Mouse (Mus musculus) kidney, postnatal 25 days (tissue): Measurements from ENCODE around the gene Srsf9.

Experiments used
- DNase-seq, 2 experiments: peaks; one replicate each; pipeline ENCODE4 v3.0.0; 2021; ENCODE audit warnings: mixed read lengths in 2 of 2

Srsf9 gene

DNA sequence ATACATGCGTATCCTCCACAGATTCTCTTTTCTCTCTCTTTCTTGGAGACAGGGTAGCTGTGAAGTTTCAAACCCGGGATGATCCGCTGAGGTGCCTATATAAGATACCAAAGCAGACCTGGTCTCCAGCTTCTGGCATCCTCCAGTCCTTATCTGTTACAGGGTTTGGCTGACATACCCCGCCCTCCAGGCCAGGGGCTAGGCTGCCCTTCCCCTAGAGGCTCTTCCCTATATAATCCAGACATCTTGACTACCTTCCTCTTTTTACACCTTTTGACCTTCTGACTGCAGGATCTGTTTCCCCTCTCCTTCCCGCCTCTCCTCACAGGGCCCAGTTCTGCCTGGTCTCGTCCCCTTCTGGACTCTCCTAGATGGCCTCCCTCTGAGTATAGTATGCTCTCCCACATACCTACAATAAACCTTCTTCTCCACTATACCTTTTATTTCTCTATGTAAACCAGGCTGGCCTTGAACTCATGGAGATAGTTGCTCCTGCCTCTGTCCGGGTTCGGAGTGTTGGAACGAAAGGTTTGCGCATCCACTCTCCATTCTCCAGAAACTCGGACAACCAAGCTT, 633 bp upstream of the Srsf9 start:
- no peak for DNase-seq

DNA sequence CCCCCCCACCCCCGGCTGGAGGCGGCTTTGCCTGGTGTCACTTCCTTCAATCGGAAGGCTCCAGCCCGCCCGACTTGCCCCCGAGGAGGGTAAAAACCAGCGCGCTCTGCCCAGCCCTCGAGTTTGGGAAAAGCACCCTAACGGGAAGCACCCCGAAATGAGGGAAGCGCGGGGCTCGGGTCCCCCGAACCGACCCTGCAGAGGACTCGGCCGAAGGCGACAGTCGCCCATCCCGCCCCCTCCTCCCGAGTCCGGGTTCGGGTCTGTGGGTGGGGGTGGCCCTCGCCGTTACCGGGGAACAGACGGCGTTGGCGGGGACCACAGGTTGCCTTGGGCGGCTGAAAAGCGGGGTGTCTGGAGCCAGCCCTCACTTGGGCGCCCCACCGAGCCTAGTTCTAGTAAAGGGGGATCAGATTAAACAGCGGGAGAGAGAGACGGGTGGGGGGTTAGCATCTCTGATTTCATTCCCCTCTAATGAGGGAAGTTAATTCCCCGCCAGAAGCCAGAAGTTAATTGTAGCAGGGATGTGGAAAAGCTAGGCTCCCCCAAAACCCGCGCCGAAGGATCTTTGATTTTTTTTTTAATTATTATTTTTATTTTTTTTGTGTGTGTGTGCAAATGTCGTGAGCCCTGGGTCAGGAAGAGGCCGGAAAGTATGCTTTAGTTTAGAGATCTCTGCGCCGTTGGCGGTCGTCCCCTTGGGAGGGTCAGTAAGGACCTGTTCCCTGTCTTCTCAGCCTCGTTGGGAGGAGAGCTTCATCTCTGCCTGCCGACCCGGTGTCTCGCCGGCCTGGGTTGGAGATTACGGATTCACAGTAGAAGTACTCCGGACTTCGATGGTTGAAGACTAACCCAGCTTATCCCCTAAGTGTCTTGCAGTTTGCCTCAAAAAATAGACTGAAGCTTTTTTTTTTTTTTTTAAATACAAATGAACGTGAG, 902 bp downstream of the Srsf9 start:
- peak; percentile 22 to 48 for DNase-seq

DNA sequence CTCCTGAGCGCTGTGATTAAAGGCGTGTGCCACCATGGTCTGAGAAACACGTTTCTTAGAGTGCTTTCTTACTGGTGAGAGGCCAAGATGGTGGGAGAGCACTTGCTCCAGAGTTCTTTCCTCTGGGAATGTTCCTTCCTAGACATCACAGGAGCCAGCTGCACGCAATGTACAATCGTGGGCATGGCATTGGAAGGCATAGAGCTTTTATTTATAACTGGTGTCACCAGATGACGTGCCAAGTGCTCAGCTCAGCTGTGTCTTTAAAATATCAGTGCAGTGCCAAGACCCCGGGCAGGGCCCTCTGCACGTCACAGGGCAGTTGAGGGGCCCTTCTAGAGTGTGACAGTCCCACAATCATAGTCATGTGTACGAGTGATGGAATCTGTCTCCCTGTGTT, 4.0 kb downstream of the Srsf9 start:
- no peak for DNase-seq

DNA sequence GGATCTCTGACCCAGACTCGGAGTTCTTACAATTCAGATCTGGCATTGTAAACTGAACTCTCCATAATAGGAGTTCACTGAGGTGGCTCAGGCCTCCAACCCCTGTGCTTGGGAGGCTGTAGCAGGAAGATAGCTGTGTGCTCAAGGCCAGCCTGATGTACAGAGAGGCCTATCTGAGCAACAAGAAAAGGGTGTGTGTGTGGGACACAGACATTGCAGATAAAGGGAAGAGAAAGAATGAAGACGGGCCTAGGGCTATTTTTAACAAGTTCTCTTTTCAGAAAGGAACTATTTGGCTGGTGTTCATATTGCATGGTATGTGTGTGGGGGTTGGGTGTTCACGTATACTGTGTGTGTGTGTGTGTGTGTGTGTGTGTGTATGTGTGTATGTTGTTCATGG, 6.6 kb downstream of the Srsf9 start:
- DNase-seq, result no peak

DNA sequence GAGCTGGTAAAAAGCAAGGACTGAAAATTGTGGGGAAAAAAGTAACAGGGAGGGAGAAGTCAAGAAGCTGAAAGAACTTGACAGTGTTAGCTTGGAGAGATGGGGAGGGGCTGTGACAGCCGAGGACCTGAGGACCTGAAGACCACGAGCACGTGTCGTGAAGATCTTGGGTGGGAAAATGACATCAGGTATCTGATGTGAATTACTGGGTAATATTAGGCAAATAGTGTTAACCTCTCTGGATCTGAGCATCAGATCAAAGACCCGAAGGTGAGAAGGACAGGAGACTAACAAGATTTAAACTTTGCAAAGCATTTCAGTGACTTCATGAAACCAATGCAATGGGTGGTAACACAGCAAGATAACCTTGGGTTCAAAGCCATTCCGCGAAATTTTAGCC, 13.0 kb downstream of the Srsf9 start:
- no peak for DNase-seq

DNA sequence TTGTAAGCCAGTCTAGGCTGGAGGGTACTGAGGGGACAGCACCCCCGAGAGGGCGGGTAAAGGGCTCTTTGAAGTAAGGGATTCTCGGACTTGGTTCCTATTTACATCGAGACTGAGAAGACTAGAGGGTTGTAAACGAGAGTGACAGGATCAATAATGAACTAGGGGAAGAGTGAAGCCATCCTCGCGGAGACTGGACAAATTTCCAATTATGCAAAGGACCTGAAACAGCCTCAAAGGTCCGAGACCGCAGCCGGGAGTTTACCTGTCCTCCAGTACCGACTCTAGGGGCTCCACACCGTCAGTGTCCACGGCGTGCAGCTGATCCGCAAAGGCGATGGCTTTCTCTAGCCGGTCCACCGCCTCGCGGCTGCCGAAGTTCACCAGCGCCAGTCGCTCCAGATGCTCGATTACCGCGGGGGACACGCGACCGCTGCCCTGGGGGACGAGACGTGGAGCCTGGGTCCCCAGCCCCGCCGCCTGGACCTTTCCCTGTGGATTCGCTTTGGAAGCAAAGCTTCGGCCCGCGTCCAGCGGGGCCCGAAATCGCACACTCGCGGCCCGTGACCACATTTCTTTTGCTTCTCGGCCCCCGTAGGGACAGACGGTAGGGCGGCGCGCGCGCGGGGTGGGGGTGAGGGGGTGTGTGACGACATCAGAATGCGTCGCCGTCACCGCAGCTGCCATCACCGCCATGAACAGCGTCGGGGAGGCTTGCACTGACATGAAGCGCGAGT, 13.8 kb downstream of the Srsf9 start, which contains the start of the genes Gatc and Triap1:
Gene Gatc (minus strand): TSS at position 602 of the 737 bp plus-strand sequence.
Gene Triap1 (plus strand): TSS at position 649 of the 737 bp plus-strand sequence.
- peak; percentile 91 to 94 for DNase-seq

DNA sequence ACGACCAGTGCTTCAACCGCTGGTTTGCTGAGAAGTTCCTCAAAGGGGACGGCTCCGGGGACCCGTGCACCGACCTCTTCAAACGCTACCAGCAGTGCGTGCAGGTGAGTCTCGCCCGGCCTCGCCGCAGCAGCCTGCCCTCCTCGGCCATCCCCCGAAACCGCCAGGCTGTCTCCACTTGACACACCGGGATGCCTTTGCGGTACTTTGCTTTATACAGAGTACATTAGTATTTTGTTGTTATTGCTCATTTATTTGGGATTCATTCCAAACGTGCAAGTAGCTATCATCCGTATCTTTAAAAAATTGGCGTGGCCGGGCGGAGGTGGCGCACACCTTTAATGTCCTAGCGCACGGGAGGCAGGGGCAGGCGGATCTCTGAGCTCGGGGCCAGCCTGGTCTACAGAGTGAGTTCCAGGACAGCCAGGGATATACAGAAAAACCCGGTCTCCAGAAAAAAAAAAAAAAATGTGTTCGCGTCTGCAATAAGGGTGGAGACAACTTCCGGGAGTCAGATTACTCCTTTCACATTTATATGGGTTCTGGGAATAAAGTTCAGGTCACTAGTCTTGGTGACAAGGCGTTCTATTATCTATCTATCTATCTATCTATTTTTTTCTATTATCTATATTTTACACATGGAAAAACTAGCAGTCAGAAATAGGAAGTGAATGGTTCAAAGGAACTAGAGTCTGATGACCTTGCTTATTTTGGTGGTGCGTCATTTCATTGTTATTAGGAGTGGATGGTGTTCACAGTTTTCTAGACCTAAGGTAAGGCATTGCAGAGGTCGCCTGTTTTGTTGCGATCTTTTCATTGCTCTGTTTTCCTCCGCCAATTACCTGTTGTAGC, 14.6 kb downstream of the Srsf9 start:
- DNase-seq, result no peak

DNA sequence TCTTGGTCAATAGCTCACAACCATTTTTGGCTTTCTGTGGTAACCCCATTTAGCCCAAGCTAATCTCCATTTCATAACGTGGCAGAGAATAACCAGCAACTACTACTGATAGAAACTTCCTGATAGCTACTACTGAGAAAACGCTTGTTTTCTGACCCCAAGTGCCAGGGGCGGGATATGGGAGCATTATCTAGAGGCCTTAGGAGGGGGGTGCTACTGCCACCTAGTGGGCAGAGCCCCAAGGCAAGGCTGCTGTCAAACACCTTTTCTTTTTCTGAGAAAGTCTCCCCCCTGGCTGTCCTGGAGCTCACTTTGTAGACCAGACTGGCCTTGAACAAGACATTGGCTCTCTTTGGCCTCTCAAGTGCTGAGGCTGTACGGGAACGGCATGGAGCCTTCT, 20.6 kb downstream of the Srsf9 start:
- DNase-seq, result peak; percentile 88 to 92

DNA sequence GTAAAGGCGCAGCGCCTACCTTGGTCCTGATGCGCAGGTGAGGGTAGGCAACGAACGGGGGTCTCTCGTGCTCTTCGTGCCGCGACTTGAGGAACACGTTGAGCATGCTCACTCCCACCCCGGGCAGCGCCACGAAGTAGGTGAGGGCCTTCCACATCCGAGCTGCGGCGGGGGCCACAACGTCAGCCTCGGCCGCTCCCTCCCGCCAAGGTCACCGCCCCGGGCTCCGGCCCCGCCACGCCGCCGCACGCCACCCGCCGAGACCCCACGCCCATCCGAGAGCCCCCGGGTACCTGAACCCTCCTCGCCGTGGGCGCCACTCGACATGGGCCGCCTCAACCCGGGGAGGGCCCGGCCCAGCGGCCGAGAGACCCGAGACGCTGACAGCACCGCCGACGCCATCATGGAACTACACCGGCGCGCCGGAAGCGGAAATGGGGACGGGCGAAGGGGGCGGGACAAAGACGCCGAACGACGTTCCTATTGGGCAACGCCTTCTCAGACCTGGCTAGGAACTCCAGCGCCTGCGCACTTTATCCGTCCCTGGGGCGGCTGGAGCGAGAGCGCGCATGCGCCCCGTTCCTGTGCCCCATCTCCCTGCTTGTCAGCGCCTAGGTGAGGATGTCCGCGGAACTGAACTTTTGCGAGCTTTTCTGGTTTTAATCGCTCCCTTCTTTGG, 21.7 kb downstream of the Srsf9 start, which contains the start of gene Cox6a1:
Gene Cox6a1 (minus strand): TSS at position 436 of the 679 bp plus-strand sequence.
- DNase-seq, result peak; percentile 99

DNA sequence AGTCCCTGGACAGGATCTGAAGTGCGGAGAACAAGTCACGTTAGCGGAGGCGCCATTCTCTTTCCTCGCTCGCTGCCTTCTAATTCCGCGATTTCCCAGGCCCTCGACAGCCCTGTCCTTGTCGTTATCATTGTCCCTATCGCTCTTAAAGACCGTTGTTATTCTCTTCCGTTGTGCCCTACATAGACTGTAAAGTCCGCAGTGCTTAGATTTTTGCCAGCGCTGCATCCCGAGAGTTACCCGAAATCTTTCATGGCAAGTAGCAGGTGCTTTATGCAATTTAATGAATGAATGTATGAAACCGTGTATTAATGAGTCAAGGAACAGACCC, 22.2 kb downstream of the Srsf9 start:
- no peak for DNase-seq

DNA sequence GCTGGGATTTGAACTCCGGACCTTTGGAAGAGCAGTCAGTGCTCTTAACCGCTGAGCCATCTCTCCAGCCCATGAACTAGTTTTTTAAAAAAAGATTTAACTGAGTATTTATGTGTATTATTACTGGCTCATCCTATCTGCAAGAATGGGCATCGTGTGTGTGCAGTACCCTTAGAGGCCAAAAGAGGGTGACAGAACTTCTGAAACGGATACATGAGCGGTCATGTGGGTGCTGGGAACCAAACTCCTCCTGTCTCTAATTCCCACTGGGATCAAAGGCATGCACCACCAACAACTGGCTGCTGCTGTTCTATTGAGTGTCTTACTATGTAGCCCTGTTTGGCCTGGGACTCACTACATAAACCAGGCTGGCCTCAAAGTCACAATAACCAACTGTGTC, 24.4 kb downstream of the Srsf9 start:
- DNase-seq, result no peak

DNA sequence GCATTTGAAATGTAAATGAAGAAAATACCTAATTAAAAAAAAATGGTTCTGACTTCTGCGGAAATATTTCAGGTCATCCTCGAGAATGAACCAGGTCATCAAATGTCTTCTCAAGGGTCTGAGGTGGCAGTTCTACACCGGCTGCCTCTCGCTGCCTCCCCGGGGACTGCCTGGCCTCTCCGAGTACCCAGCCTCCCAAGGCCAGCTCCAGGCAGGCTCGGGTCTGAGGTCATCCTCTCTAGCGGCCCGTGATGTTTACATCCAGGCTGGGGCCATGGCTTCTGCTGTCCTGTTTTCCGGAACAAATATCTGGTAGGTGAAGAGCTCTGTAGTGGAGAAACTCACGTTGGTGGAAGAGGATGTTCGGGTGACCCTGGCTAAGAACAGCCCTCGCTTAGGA, 28.1 kb downstream of the Srsf9 start:
- DNase-seq, result no peak

DNA sequence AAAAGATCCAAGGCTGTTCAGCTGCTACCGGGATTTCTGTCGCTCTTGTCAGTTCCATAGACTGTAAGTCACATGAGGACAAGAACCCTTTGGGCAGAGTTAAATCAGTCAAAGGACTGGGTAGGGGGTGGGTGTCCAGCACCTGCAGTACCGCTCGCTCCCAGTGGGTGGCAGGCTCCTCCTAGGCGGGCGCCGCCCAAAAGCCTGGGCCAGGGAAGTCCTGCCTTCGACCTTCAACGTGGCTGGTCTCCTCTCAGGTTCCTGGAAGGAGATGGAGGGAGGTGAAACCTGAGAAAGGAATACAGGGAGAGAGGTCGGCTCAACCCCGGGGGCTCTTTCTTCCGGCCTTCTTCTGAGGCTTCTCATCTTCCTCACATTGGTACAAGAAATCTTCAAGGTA, 31.9 kb downstream of the Srsf9 start:
- DNase-seq, result peak; percentile 87 to 91

DNA sequence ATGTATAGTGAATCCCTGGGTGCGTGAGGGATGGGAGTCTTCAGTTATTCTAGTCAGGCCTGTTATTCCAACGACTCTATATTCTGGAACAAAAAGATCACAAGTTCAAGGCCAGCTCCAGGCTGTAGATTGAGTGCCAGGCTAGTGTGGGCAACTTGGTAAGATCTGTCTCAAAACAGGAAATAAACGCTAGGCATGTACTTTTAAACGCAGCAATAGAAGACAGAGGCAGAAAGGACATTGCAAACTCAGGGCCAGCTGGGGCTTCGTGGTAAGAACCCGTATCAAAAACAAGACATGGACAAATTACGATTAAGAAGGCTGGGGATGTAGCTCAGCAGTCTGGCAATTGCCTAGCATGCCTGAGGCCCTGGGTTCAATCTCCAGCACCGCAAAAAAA, 32.5 kb downstream of the Srsf9 start:
- DNase-seq, result no peak

DNA sequence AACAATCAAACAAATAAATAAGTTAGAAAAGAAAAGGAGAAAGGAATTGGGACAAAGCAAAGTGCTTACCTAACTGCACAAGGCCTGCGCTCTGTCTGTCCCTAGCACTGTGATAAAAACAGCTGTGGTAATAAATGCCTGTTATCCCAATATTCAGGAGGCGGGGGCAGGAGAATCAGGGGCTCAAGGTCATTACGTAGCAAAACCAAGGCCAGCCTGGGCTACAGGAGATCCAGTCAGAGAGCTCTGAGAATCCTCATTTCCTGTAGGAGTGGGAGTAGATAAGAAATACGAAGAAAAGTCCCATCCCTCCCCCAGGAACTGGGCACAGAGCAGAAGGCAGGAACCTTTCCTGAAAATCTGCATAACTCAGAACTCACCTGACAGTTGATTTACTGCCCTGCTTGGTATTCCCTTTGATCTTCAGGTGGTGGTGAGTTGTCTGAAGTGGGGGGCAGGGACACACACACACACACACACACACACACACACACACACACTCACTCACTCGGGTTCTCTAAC, 32.9 kb downstream of the Srsf9 start:
- no peak for DNase-seq

DNA sequence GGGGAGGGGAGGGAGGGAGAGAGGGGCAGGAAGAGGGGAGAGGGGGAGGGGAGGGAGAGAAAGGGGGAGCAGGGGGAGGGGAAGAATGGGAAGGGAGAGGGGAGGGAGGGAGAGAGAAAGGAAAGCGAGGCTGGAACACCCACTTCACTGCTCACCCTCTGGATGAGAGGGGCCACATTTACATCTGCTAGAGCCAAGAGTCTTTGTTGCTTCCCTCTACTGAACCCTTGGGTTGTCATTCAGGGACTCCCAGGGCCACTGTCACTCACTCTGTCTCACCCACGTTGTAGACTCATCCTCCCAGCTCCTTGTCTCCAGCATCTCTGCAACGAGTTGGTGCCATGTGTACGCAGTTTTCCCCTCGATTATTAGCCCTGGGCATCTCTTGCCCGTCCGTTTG, 35.2 kb downstream of the Srsf9 start:
- DNase-seq, result no peak

DNA sequence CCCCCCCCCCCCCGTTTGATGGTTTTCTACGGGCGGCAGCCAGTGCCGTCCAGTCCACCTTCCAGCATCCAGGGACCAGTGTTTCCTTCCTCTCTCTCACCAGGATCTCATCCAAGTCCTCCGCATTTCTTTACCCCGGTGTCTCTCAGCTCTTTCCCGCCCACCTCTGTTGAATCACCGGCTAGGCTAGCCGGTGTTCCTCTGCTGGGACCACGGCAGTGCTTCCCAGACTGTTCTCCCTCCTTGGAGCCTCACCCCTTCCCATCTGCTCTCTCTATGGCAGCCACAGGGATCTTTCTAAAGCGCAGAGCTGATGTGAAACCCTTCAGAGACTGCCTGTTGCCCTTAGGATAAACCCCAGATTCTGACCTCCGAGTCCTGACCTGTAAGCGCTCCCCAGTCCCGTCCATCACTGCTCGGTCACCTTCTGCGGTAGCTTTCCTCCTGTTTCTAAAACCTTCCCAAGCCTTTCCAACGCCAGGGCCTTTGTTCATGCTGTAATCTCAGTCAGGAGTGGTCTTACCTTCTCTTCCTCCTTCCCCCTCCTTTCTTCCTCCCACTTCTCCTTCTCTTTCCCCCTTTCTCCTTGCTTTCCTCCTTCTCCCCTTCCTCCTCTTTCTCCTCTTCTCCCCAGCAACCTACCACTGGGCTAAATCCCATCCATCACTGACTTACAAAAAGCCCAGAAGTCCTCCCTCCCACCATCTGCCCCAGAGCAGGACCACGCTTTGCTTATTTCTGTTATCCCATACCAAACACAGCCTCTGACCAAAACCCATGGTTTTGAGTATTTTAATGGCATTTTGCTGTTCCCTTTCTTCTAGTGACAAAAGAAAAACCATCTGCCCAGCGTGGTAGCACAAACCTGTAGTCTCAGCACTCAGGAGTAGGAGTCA, 36.1 kb downstream of the Srsf9 start:
- no peak for DNase-seq

DNA sequence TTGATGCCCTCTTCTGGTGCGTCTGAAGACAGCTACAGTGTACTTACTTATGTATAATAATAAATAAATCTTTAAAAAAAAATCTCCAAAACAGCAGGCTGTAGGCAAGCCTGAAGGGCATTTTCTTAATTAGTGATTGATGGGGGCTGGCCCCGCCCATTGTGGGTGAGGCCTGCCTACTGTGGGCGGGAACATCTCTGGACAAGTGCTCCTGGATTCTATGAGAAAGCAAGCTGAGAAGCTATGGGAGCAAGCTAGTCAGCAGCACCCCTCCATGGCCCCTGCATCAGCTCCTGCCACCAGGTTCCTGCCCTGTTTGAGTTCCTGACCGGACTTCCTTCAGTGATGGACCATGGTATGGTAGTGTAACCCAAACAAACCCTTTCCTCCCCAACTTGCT, 37.8 kb downstream of the Srsf9 start:
- DNase-seq, result peak in 1 of 2 experiments; percentile 14

DNA sequence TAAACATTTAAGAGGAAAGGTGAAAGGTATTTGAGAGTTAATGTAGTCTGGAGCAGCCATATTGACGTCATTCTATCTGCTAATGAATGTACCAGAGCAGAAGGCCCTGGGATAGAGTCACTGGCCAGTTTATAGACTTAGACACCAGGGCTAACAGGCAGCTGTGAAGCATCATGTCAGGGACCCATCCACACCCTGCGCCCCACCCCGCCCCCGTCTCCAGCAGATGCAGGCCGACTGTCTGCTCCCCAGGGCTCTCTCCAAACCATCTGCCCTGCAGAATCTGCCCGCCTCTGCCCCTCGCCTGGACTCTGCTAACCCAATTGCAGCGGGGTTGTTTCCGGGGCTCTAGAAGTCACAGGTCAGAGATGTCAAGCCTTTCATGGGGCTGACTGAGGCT, 44.8 kb downstream of the Srsf9 start:
- peak; percentile 11 to 46 for DNase-seq

DNA sequence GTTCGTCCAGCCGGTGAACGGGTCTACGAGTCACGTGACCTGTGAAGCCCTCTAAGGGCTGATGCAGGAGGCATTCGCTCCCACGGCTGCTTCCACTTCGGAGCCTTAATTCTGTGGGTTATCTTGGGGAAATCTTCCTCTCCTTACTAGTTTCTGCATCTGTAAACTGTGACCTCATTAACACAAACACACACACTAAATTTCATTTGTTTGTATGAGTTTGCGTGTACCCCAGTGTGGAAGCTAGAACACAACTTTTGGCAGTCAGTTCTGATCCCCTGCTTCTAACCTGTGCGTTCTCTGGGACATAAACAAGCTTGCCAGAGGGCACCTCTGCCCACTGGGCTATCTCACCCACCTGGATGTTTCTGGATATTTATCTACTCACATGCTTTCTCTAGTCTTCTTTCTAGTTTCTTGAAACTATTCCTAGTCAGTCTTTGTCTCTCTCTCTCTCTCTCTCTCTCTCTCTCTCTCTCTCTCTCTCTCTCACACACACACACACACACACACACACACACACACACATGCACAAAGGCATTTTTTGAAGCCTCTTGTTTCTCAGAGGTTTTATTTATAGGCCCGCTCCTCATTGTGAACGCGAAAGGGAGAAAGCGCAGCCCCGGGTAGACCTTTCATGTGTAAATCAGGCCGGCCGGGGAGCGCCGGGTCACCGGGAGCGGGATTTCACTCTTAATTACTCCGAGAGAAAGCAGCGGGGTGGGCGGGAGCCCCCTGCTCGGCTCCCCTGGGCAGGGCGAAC, 46.6 kb downstream of the Srsf9 start:
- peak in 1 of 2 experiments; percentile 32 for DNase-seq
